Mouse (Mus musculus) c-Kit-positive CD71-negative TER-119-negative erythroid progenitor cells, embryonic 14.5 days (primary cell): ENCODE results near the gene AY074887.

Source experiments
- DNase-seq: peaks from one replicate; pipeline ENCODE4 v3.0.0-alpha.2; 2013; ENCODE audit warnings: low read depth

Gene AY074887

GRCm38 (mm10) chr9:54916401-54916800 lies 34.4 kb downstream of the AY074887 start:
- no peak for DNase-seq

- DNase-seq, result no peak
Observed at GRCm38 (mm10) chr9:54915576-54915975, 35.2 kb downstream of the AY074887 start.

GRCm38 (mm10) chr9:54909446-54909845 lies 41.4 kb downstream of the AY074887 start:
- DNase-seq, result no peak
